Mouse (Mus musculus) small intestine, adult 2 months (tissue): ENCODE data around the gene Atp2a3.

ENCODE experiments used
- CTCF ChIP-seq: fragments of 200-500 bp; IDR thresholded peaks from 2 replicates; pipeline ENCODE4 v1.5.1; 2012; ENCODE audit warnings: low read depth, mild to moderate bottlenecking, control low read depth, inconsistent platforms, low read length, moderate library complexity, mixed read lengths; ENCODE audit not compliant: insufficient replicate concordance, insufficient read length; ENCODE audit errors: extremely low read depth
- POLR2A ChIP-seq: fragments of 200-500 bp; IDR thresholded peaks from 2 replicates; pipeline ENCODE4 v1.6.1; 2012; ENCODE audit warnings: low read depth, mild to moderate bottlenecking, control low read depth, inconsistent platforms, low read length, moderate library complexity

GRCm38 (mm10) chr11:73023827-73024226, 62.9 kb downstream of the Atp2a3 start:
- TF ChIP-seq CTCF (no peak), POLR2A (no peak)
